Mouse (Mus musculus) urinary bladder, postnatal 14 days (tissue): ENCODE data around the gene Ptpn6.

Experiments
- DNase-seq: peaks from one replicate; pipeline ENCODE4 v3.0.0; 2021; ENCODE audit warnings: low spot score

Gene Ptpn6

DNA sequence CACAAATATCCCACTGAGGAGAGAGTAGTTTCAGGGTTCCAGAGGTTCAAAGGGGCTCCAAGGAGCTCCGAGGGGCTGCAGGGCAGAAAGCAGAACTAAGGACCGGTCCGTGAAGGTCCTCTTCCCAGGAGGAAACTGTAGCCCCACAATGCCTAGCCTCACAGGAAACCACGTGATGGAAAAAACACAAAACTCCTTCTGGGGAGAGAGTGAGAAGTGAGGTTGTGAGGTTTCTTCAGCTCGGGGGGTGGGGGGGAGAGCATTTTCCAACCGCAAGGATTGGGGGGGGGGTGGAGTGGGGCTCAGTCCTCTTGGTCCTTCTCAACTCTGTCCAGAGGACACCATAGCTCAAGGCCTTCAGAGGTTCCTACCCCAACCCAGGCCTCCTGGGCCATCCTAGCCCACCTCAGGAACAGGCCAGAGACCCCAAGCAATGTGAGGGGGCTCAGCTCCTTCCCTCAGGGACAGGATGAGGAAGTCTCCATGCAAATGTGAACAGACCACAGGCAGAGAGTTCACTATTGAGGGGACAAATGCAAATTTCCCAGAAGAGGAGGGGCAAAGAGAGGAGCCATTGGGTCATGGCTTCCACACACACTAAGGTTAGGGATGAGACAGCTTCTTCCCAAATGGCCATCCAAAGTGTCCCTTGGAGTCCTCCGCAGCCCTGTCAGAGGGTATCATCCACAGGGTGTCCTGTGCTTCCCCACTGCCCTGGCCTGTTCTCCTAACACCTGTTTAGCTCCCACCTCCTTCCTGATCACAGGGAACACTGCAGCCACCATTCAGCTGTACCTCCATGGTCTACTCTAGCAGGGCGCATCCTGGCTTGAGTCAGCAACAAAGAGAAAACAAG lies 8.4 kb downstream of the Ptpn6 start:
- no peak for DNase-seq

DNA sequence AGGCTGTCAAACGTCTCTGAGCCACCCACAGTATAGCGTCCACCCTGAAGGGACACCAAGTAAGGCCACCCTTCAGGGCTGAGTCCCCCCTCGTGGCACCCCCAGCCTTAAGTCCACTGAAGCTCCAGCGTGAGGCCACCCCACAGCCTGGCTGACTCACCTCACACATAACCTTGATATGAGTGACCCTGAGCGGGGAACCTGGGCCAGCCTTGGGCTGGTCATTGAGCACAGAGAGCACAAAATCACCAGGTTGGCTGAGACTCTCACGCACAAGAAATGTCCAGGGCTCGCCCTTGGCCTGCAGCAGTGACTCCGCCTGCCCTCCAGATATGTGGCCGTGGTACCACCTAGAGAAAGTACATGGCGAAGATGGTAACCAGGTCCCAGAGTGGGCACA lies 9.9 kb downstream of the Ptpn6 start:
- DNase-seq, result no peak

GRCm38 (mm10) chr6:124724472-124724871 lies 14.0 kb downstream of the Ptpn6 start:
- no peak for DNase-seq

GRCm38 (mm10) chr6:124723541-124723940 lies 15.0 kb downstream of the Ptpn6 start:
- no peak for DNase-seq

GRCm38 (mm10) chr6:124722876-124723473 lies 15.5 kb downstream of the Ptpn6 start:
- no peak for DNase-seq

- DNase-seq, result no peak
These were observed 17.6 kb downstream of the Ptpn6 start for GRCm38 (mm10) chr6:124720904-124721303.

DNA sequence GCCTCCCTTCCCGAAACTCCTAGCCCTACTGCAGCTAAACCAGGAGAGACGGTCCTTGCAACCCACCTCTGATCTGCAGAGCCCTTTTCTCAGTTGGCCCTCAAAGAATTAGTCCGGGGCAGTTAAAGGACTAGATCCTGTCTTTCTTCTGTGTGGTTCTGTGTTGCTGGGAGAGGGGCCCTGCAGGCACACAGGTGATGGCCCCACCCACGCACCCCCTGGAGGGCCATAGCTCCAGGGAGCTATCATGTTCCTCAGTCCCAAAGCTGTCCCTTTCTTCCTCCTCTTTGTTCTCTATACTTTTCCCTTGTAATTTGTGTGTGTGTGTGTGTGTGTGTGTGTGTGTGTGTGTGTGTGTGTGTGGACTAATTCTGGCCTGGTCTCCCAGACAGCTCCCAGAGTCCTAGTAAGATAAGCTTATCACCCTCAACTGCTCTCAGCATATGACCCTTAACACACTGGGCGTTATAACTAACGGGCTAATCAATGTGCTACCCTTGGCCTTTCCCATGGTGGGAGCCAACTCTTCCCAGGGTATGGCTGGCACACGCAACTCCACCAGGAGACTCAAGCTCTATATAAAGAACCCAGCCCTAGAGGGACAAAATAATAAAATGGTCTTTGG lies 19.0 kb downstream of the Ptpn6 start:
- peak; percentile 43 for DNase-seq

DNA sequence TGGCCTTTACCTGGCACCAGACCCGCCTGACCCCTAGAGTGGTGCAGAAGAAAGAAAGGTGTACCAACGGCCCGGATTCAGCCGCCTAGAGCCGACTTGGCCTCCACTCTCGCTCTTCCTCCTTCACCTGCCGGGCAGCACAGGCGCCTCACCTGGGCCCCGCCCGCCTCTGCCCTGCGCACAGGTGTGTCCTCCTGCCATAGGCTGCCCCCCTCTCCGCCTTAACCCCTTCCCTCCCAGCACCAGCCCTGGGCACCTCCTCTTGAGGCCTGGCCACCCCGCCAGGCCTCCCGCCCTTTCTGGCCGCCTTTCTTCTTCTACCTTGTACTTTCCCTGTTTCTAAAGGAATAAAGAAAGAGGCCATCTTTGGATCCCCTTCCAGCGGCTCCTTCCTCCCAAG lies 19.8 kb downstream of the Ptpn6 start:
- DNase-seq, result peak; percentile 92

DNA sequence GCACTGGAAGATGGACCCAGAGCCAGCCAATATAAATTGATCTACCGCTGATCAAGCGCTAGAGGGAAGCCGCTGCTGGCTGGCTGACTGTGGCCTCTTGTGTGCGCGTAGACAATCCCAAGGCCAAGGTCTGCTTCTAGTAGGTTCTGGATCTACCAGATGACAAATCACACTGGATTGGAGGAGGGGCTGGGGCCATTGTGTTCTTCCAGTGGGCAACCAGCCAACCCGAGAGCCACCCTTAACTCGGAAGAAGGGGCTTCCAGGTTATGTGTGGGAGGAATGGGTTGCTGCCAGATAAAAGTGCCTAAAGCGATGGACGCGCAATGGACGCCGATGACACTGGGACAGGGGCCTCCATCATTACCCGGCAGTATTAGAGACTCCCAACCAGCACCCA lies 20.5 kb downstream of the Ptpn6 start:
- no peak for DNase-seq

GRCm38 (mm10) chr6:124716864-124717490 lies 21.5 kb downstream of the Ptpn6 start:
- peak; percentile 64 for DNase-seq

- DNase-seq, result no peak
These were observed 25.6 kb downstream of the Ptpn6 start for GRCm38 (mm10) chr6:124712918-124713317.

GRCm38 (mm10) chr6:124711824-124712782 lies 26.4 kb downstream of the Ptpn6 start, which contains the start of the genes Emg1 and Phb2:
TSS of gene Emg1 (minus strand) at chr6:124712178.
TSS of gene Phb2 (plus strand) at chr6:124712336.
- peak; percentile 99 for DNase-seq

- DNase-seq, result no peak
These were observed 30.1 kb downstream of the Ptpn6 start for GRCm38 (mm10) chr6:124708289-124708889.

DNA sequence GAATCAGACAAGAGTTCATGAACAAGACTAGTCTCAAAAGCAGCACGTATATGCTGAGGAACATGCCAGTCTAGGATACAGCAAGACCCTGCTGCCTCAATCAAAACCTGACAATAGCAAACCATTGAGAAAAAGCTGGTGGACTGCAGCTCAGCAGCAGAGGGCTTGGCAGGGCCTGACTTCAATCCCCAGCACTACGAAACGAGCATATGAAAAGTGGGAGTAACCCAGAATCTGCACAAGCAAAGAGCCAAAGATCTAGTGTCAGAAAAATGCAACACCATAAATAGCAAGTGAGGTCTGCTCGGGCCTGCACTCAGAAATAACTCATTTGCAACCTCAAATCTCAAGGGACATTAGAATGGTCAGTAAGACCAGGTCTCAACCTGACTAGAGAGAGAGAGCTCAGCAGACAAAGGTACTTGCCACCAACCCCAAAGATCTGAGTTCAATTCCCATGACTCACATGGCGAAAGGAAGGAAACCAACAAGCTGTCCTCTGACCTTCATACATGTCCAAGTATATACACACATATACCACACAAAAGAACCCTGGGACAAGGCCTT lies 32.4 kb downstream of the Ptpn6 start:
- no peak for DNase-seq

DNA sequence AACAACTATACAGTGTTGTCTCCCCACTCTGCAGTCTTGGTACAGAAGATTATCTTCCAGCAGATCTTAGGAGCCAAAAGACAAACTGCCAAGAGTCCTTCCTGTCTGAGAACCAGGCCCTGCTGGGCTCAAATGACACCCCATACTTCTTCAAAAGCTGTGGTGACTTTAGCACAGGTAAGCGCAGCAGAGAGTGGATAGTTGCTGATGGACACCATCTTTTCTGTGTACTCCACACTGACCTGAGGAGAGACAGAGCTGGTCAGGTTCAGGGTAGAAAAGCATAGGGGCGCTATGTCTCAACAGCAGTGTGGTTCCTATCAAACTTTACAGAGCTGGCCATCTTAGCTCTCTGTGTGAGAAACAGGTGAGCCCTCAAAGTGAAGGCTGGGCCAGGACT lies 34.1 kb downstream of the Ptpn6 start:
- DNase-seq, result no peak

GRCm38 (mm10) chr6:124703789-124704188 lies 34.7 kb downstream of the Ptpn6 start:
- no peak for DNase-seq

DNA sequence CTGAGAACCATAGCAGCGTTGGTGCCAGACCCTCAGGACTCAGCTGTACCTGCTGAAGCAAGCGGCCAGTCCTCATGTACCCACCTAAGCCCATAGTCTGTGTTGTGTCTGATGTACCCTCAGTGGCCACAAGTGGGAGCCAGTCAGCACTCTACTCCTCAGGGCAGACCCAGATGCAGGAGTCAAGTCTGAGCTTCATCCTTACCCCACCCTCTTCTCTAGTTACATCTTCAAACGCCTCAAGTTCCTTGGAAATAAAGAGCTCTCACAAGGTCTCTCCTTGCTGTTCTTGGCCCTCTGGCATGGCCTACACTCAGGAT lies 35.8 kb downstream of the Ptpn6 start:
- DNase-seq, result peak; percentile 72

DNA sequence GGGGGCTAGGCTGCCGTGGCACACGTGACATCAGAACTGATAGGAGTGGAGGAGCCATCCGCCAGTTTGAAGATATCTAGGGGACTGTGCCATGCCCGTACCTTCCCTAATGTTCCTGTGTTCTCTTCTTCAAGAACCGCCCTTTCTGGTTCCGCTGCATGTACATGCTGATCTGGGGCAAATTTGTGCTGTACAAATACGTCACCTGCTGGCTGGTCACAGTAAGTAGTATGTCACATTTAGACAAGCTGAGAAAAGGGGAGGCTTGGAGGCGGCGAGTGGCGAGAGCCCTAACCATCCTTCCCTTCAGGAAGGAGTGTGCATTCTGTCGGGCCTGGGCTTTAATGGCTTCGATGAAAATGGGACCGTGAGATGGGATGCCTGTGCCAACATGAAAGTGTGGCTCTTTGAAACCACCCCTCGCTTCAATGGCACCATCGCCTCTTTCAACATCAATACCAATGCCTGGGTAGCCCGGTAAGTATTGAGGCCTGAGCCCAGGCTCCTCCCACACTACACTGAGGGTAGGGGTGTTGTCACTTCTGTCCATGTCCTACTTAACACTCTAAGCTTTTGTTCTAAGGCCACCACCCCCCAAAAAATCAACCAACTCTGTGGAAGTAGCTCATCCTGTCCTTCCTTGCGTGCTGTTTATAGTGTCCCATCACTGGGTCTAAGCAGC lies 36.3 kb downstream of the Ptpn6 start:
- no peak for DNase-seq

DNA sequence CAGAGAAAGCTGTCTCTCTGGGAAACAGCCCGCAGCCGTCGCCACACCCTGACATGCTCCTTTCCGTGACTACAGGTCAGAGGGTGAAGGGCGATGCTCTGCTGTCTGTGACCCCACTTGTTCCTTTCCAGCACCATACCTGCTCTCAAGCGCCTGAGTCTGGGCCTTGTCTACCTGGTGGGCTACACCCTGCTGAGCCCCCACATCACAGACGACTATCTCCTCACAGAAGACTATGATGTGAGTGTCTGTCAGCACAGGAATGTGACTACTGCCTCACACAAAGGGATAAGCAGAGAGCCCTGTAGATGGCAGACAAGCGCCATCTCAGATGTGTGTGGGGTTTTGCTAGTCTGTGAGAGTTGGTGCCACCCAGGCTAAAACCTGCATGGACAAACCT lies 37.2 kb downstream of the Ptpn6 start:
- no peak for DNase-seq

DNA sequence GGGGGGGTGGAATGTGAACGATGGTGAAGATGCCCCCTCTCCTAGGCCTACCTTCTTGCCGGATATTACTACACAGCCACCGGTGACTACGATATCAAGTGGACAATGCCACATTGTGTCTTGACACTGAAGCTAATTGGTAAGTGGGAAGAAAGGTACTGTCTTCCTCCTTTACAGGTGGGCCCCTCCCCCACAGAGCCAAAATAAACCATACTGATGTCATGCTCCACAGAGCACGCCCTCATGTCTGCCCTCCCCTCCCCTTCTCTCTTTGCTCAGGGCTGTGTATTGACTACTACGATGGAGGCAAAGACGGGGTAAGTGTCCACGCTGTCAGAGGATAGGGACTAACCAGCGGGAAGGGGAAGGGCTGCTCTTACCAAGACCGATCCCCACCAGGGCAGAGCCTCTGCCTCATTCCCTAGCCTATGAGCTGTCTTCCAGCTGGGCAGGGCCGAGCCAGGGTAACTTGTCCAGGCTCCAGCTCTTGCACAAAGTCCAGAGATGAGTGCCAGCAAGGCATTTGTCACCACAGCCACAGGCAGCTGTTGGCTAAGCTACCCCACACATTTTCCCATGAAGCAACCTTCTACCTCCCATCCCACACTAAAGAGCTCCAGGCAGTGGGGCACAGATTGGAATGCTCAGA lies 38.4 kb downstream of the Ptpn6 start:
- DNase-seq, result peak; percentile 44
